Mouse (Mus musculus) cortical plate, adult 2 months (tissue): ENCODE measurements at regions not wholly inside any gene's neighbourhood (a gene's known extent, or its start where the extent isn't known, plus 50 kb on each side); places are given as distances from the start of the nearest gene placed in this dataset.

Experiments
- CTCF ChIP-seq: fragments of 200-500 bp; IDR thresholded peaks from 2 replicates; pipeline ENCODE4 v1.5.1; 2011; ENCODE audit warnings: mild to moderate bottlenecking, control low read depth, low read length; ENCODE audit not compliant: insufficient read depth; ENCODE audit errors: extremely low read depth
- POLR2A ChIP-seq: fragments of 200-500 bp; IDR thresholded peaks from 2 replicates; pipeline ENCODE4 v1.6.1; 2011; ENCODE audit warnings: mild to moderate bottlenecking, low read length, control low read depth; ENCODE audit not compliant: insufficient read depth; ENCODE audit errors: extremely low read depth

DNA sequence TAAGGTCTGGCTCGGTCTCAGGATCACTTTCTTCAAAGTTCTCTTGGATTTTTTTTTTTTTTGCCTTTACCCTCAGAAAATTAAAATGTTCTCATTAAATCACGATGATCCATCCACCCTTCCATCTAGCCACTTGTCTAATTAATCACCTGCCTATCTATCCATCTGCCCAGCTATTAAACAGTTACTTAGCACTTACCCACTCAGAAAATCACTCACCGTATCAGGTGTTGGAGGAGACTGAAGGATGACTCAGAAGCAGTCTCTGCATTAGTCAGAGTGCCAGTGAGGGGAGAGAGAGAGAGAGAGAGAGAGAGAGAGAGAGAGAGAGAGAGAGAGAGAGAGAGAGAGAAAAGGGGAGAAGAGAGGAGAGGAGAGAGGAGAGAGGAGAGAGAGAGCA, 134.1 kb downstream of the 4930564D02Rik start:
- TF ChIP-seq CTCF (no peak), POLR2A (no peak)
